Mouse (Mus musculus): ENCODE results near the gene Dhx34. TPM values are rescaled to one million over a fixed set of nuclear protein-coding genes. Genes with fewer than 3 reads are reported as not detected.
"Not testable (repeated sequence)": the region's sequence is repeated elsewhere in the genome, so short reads cannot be mapped to it uniquely, and the experiment has no call there.

The Dhx34 gene
- total RNA-seq (2014; rRNA removed) (10.9 and 16.0 TPM in 2 replicates), polyA plus RNA-seq (2015; fragmentation: Nextera tagmentation; extraction: Ambion mirVana) (8.4 and 9.7 TPM in 2 replicates)

DNA sequence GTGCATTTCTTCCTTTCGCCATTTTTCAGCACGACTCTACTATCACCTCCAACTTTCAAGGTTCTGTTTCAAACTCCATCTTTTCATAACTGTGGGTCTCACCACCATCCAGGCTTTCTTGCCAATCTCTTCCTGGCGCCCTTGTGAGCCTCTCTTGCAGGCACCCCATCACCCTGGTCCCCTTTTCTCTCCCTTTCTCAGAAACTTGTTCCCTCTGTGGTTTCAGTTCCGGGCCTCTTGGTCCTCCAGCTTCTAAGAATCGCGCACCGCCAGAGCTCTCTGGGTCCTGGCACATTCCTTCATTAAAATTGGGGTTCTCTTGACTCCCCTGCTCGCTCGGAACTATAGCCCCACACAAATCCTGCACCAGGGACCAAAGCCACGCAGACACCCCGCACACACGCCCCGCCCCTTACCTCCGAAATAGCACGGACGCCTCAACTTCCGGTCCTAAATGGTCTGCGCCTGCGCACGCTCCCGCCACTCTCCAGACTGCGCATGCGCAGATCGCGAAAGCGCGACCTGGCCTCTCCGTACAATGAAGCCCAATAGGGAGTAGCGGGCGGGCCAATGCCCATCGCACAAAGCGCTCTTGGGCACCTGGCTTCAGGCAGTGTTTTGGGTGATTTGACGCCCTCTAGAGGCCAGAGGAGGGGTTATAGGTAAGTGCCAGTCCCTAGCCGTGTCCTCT, at the start of gene Dhx34:
TSS of gene Dhx34 (minus strand) at position 456 of the 691 bp plus-strand sequence.
- peak; percentile 97 for ATAC-seq
- H3K27me3 ChIP-seq (ENCODE audit: insufficient read depth, low read length): no peaks in the 10 kb centered on the region
- peak within 1 kb of the TSS; percentile 63 for H3K4me3 ChIP-seq (ENCODE audit: low read depth, low read length)
- DNase-seq: peak; percentile 98
- WGBS: 1% methylated on average over 34 of the region's 34 CpGs
- peaks cover 8% of the 10 kb centered on the region; the same call in 1 of the 2 replicates for H3K4me1 ChIP-seq (ENCODE audit: insufficient read depth)
- H3K27ac ChIP-seq (ENCODE audit: low read depth, low read length): peak within 1 kb of the TSS; percentile 83
- H3K9ac ChIP-seq: peak within 1 kb of the TSS; percentile 77
- TF ChIP-seq CTCF (IDR thresholded peaks at IDR 0.05; ENCODE audit: low read depth): peak; percentile 60
- H3K4me2 ChIP-seq (ENCODE audit: low read depth): peak within 1 kb of the TSS; percentile 71
- H3K36me3 ChIP-seq (ENCODE audit: insufficient read depth): peaks cover 14% of the 10 kb centered on the region
- no peaks in the 10 kb centered on the region for H3K9me3 ChIP-seq (ENCODE audit: low read length)

DNA sequence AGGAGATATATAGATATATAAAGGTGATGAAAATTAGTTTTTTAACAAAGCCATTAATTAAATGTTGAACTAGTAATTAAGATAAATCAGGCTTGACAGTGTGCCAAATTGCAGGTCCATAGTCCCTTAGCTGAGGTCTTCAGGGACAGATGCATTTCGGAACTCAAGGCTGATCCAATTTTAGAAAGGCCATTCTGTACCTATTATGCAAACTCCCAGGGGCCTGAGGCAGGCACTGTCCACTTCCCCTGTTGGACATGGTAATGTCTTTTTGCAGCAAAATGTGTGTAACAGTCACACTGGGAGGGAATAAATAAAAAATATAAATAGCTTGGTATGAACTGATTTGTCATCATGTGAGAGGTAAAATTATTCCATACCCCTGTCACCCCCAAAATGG, 49.3 kb upstream of the Dhx34 start:
- no peak overlapping the region for H3K9ac ChIP-seq
- H3K4me2 ChIP-seq (ENCODE audit: low read depth): peak overlapping the region; percentile 90; the same call in 1 of the 2 replicates
- H3K4me3 ChIP-seq (ENCODE audit: low read depth, low read length): no peak overlapping the region
- H3K27me3 ChIP-seq (ENCODE audit: insufficient read depth, low read length): no peaks in the 10 kb centered on the region
- TF ChIP-seq CTCF (IDR thresholded peaks at IDR 0.05; ENCODE audit: low read depth): no peak
- WGBS: 61% methylated on average over 1 of the region's 1 CpGs
- H3K27ac ChIP-seq (ENCODE audit: low read depth, low read length): no peak overlapping the region
- peaks cover 14% of the 10 kb centered on the region; the same call in 1 of the 2 replicates for H3K4me1 ChIP-seq (ENCODE audit: insufficient read depth)
- ATAC-seq (no peak), DNase-seq (no peak)
- no peaks in the 10 kb centered on the region for H3K9me3 ChIP-seq (ENCODE audit: low read length)
- peaks cover 11% of the 10 kb centered on the region for H3K36me3 ChIP-seq (ENCODE audit: insufficient read depth)

DNA sequence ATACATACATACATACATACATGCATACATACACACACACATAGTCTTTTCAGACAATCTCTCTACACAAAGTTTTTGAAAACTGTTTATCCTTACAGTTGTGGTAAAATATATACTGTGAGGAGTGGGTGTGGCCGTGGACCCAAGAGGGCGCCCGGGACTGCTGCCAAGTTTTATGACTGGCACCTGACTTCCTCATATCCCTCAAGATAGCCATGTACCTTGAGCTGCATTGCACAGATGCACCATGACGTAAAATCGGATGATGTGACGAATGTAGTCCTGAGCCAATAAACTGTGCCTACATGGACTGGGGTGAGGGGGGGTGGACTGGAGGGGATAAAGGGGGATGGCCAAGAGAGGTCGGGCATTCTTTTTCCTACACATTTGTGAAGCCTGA, 44.8 kb upstream of the Dhx34 start:
- not testable (repeated sequence) for H3K27ac ChIP-seq (ENCODE audit: low read depth, low read length); H3K9me3 ChIP-seq (ENCODE audit: low read length); H3K9ac ChIP-seq; H3K4me1 ChIP-seq (ENCODE audit: insufficient read depth); DNase-seq; H3K27me3 ChIP-seq (ENCODE audit: insufficient read depth, low read length); H3K4me3 ChIP-seq (ENCODE audit: low read depth, low read length); ATAC-seq; H3K4me2 ChIP-seq (ENCODE audit: low read depth); H3K36me3 ChIP-seq (ENCODE audit: insufficient read depth)
- 85% methylated on average over 7 of the region's 7 CpGs for WGBS

DNA sequence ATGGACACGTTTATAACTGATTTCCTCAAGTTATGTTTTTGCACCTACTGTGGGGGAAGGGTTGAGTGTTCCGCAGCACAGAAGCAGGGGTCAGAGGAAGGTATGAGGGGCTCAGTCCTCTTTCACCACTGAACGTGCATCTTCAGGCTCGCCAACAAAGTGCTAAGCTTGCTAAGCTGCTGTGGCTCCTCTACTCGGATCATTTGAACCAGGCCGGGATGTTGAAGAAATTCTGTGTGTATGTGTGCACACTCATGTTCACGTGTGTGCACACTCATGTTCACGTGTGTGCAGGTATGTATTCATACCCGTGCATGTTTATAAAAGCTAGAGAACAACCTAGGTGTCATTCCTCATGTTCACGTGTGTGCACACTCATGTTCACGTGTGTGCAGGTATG, 44.0 kb upstream of the Dhx34 start:
- no peaks in the 10 kb centered on the region for H3K4me1 ChIP-seq (ENCODE audit: insufficient read depth)
- H3K9me3 ChIP-seq (ENCODE audit: low read length): no peaks in the 10 kb centered on the region
- WGBS: 91% methylated on average over 11 of the region's 11 CpGs
- TF ChIP-seq CTCF (IDR thresholded peaks at IDR 0.05; ENCODE audit: low read depth): no peak
- H3K4me2 ChIP-seq (ENCODE audit: low read depth): no peak overlapping the region
- H3K36me3 ChIP-seq (ENCODE audit: insufficient read depth): no peaks in the 10 kb centered on the region; the same call in 1 of the 2 replicates
- no peak overlapping the region for H3K27ac ChIP-seq (ENCODE audit: low read depth, low read length)
- ATAC-seq (no peak), DNase-seq (no peak)
- H3K9ac ChIP-seq: no peak overlapping the region
- H3K4me3 ChIP-seq (ENCODE audit: low read depth, low read length): no peak overlapping the region
- H3K27me3 ChIP-seq (ENCODE audit: insufficient read depth, low read length): no peaks in the 10 kb centered on the region

DNA sequence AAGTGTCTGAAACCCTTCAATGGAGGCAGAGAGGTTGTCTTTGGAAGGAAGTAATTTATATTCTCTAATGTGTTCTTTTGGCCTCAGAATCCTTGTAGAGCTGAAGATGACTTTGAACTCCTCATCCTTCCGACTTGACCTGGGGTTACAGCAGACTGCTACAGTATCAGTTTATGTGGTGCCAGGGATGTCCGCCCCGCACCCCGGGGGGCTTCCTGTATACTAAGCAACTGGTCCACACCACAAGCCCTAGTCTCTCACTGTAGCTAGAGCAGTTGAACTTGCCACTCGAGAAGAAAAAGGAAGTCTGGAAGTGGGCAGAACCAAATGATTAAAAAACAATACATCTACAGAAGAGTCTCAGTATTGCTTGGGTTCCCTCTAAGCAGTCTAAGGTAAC, 42.0 kb upstream of the Dhx34 start:
- H3K36me3 ChIP-seq (ENCODE audit: insufficient read depth): no peaks in the 10 kb centered on the region; the same call in 1 of the 2 replicates
- DNase-seq: no peak
- ATAC-seq: no peak
- no peak overlapping the region for H3K9ac ChIP-seq
- H3K27ac ChIP-seq (ENCODE audit: low read depth, low read length): no peak overlapping the region
- H3K9me3 ChIP-seq (ENCODE audit: low read length): no peaks in the 10 kb centered on the region
- H3K4me3 ChIP-seq (ENCODE audit: low read depth, low read length): no peak overlapping the region
- H3K4me1 ChIP-seq (ENCODE audit: insufficient read depth): no peaks in the 10 kb centered on the region
- no peak for TF ChIP-seq CTCF (IDR thresholded peaks at IDR 0.05; ENCODE audit: low read depth)
- no peak overlapping the region for H3K4me2 ChIP-seq (ENCODE audit: low read depth)
- 91% methylated on average over 5 of the region's 5 CpGs for WGBS
- H3K27me3 ChIP-seq (ENCODE audit: insufficient read depth, low read length): no peaks in the 10 kb centered on the region

DNA sequence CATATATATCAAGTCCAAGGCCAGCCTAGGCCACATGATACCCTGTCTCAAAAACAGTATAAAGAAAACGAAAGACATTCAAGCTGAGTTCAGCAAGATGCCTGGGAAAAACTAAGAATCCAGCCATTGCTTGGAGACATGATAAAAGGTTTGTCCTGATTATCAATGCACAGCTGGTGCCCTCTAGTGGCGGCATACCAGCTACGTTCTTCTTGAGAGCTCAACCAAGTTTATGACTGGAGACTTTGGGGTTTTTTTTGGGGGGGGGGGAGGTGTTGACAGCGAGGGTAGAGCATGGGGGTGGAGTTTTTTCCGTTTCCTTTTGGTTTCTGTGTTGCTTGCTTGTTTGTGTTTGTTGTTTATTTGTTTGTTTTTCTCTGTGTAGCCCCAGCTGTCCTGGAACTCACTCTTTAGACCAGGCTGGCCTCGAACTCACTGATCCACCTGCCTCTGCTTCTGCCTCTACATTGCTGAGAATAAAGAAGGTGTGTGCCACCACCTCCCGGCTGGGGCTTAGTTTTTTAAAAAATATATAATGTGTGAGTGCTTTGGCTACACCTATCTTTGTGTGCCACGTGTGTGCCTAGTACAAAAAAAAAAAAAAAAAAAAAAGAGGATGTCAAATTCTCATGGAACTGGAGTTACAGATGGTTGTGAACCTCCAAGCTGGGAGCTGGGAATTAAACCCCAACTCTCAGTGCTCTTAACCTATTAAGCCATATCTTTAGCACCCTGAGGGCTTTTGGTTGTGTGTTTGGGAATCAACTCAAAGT, 41.4 kb upstream of the Dhx34 start:
- Histone ChIP-seq H3K9me3 (ENCODE audit: low read length) (no peaks in the 10 kb centered on the region), H3K36me3 (ENCODE audit: insufficient read depth) (no peaks in the 10 kb centered on the region), H3K4me1 (ENCODE audit: insufficient read depth) (no peaks in the 10 kb centered on the region), H3K27ac (ENCODE audit: low read depth, low read length) (no peak overlapping the region), H3K27me3 (ENCODE audit: insufficient read depth, low read length) (no peaks in the 10 kb centered on the region), H3K4me3 (ENCODE audit: low read depth, low read length) (no peak overlapping the region), H3K9ac (no peak overlapping the region), H3K4me2 (ENCODE audit: low read depth) (no peak overlapping the region)
- ATAC-seq: peak; percentile 45; the same call in 1 of the 2 replicates
- TF ChIP-seq CTCF (IDR thresholded peaks at IDR 0.05; ENCODE audit: low read depth): peak; percentile 76
- 30% methylated on average over 8 of the region's 8 CpGs for WGBS
- DNase-seq: peak; percentile 78

DNA sequence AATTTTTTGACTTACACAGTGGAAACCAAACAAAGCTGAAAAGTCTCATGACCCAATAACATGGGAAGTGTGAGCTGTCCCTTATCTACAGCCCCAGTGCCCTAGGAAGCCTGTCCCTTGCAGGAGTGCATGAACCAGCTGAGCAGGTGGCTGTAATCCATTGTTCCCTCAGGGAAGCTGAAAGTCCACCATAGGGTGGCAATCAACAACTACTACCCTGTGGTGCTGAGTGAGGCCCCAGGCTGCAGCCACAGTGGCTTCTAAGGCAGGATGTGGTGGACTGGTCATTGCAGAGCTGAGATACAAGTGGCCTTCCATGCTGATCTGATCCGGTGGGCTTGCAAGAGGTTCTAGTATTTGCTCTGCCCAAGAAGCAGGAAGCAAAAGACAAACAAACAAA, 39.3 kb upstream of the Dhx34 start:
- no peak for DNase-seq
- TF ChIP-seq CTCF (IDR thresholded peaks at IDR 0.05; ENCODE audit: low read depth): no peak
- Histone ChIP-seq H3K9me3 (ENCODE audit: low read length) (no peaks in the 10 kb centered on the region), H3K4me3 (ENCODE audit: low read depth, low read length) (no peak overlapping the region), H3K27me3 (ENCODE audit: insufficient read depth, low read length) (no peaks in the 10 kb centered on the region), H3K4me2 (ENCODE audit: low read depth) (no peak overlapping the region), H3K4me1 (ENCODE audit: insufficient read depth) (no peaks in the 10 kb centered on the region), H3K27ac (ENCODE audit: low read depth, low read length) (no peak overlapping the region), H3K9ac (no peak overlapping the region), H3K36me3 (ENCODE audit: insufficient read depth) (no peaks in the 10 kb centered on the region)
- 81% methylated on average over 1 of the region's 1 CpGs for WGBS
- no peak for ATAC-seq
